Mouse (Mus musculus) liver, embryonic 14.5 days (tissue): ENCODE results near the gene Midn.

Experiments
- CTCF ChIP-seq: IDR thresholded peaks from 2 replicates; pipeline ENCODE4 v1.5.1; 2016; ENCODE audit warnings: antibody characterized with exemption, low read depth, control low read depth
- EP300 ChIP-seq: IDR thresholded peaks from 2 replicates; pipeline ENCODE4 v1.6.1; 2016; ENCODE audit warnings: antibody characterized with exemption, low read depth

GRCm38 (mm10) chr10:80207676-80208075 is 59.6 kb downstream of the Midn start:
- TF ChIP-seq EP300 (no peak), CTCF (no peak)
